Mouse (Mus musculus) midbrain, embryonic 10.5 days (tissue): Measurements from ENCODE around the gene Prrxl1. TPM values are rescaled to one million over a fixed set of nuclear protein-coding genes. Genes with fewer than 3 reads are reported as not detected.

Experiments used
- DNase-seq: peaks from one replicate; pipeline ENCODE4 v3.0.0-alpha.2; 2017; ENCODE audit warnings: low spot score
- H3K27ac ChIP-seq: fragments of 300-500 bp; sonication (generic); replicated peaks from 2 replicates; pipeline ENCODE4 v1.5.1; 2016; ENCODE audit warnings: mild to moderate bottlenecking
- H3K27me3 ChIP-seq: fragments of 300-500 bp; sonication (generic); 2 replicates; pipeline ENCODE4 v1.6.1; 2016; ENCODE audit warnings: low read depth, mild to moderate bottlenecking; ENCODE audit not compliant: poor library complexity, severe bottlenecking
- H3K36me3 ChIP-seq: fragments of 300-500 bp; sonication (generic); 2 replicates; pipeline ENCODE4 v1.6.1; 2016; ENCODE audit warnings: mild to moderate bottlenecking, moderate library complexity
- H3K4me1 ChIP-seq: fragments of 300-500 bp; sonication (generic); 2 replicates; pipeline ENCODE4 v1.6.1; 2016
- H3K4me3 ChIP-seq: fragments of 300-500 bp; sonication (generic); 2 replicates; pipeline ENCODE4 v1.5.1; 2016; ENCODE audit warnings: mild to moderate bottlenecking, moderate library complexity
- H3K9me3 ChIP-seq: fragments of 300-500 bp; sonication (generic); replicated peaks from 2 replicates; pipeline ENCODE4 v1.6.1; 2016; ENCODE audit warnings: mild to moderate bottlenecking
- WGBS: fragments of 180-500 bp; shearing (Covaris S2); methylation state at CpG from one replicate; pipeline ENCODE4 v1.1.7; 2016; 5-methylcytosine and 5-hydroxymethylcytosine counted together
- polyA plus RNA-seq: library from polyadenylated mRNA; unstranded; fragments of >200 nt; fragmentation: Nextera tagmentation; extraction: Ambion mirVana; gene quantifications from 2 replicates; pipeline ENCODE4 v1.2.1, GENCODE M21; 2016

Gene Prrxl1
- polyA plus RNA-seq, result 6.0 and 8.1 TPM in 2 replicates

DNA sequence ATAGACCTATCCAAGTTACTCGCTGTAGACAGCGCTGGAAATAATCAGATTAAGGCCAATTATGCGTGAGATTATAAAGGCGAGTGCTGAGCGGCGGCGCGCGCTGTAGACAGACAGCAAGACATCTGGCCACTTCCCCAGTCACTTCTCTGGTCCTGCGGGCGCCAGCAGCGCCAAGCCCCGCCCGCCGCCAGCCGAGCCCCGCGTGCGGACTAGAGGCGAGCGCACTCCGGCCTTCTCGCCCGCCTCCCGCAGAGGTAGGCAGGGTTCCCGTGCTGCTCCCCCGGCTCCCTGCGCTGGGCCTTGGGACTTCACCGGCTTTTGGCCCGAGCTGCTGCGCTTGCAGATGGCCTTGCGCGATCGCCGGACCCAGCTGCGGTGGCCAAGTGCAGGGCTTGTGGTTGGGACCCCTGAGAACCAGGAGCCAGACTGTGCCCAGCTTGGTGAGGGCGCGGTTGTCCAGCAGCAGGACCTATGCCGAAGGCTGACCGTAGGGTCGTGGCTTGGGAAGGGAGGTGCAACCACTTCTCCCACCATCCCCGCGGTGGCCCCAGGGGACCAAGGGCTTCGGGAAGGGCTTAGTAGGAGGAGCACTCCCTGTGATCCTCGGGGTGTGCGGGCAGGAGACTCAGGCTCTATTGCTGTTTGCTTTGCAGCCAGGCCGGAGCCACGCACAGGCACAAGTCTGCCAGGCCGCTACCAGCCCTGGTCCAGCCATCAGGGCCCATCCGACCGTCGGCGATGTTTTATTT is at the start of gene Prrxl1:
TSS of gene Prrxl1 (plus strand) at position 118 of the 752 bp plus-strand sequence.
- under 1% methylated on average over 53 of the region's 53 CpGs for WGBS
- Histone ChIP-seq H3K4me1 (peaks cover 37% of the 10 kb centered on the region), H3K36me3 (no peaks in the 10 kb centered on the region), H3K27ac (peak within 1 kb of the TSS; percentile 59; the same call in 1 of the 2 replicates), H3K4me3 (peak within 1 kb of the TSS; percentile 52), H3K9me3 (no peaks in the 10 kb centered on the region), H3K27me3 (peaks cover 98% of the 10 kb centered on the region)
- DNase-seq, result peak; percentile 68

DNA sequence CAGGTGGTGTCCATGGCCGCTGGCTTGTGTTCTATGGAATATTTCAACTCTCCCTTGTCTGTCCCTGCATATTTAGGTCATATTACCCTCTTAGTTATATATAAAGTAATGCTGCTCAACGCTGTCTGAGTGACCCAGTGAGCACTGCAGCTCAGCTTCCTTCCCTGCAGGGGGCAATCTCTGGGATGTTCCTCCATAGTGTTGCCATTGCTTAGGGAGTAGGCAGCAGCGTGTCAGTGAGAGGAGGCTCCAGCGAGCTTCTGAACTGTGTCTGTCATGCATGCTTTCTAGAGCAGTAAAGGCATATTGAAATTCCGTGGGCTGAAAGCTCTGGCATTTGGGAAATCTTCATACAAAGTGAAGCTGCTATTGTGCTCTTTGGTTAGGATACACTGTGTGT is 47.4 kb upstream of the Prrxl1 start:
- DNase-seq, result no peak
- no peaks in the 10 kb centered on the region for H3K27me3 ChIP-seq
- H3K4me3 ChIP-seq, result no peak overlapping the region
- 84% methylated on average over 5 of the region's 5 CpGs for whole genome bisulfite sequencing
- H3K36me3 ChIP-seq, result peaks cover 64% of the 10 kb centered on the region
- H3K9me3 ChIP-seq, result no peaks in the 10 kb centered on the region
- H3K27ac ChIP-seq, result no peak overlapping the region
- H3K4me1 ChIP-seq, result no peaks in the 10 kb centered on the region

DNA sequence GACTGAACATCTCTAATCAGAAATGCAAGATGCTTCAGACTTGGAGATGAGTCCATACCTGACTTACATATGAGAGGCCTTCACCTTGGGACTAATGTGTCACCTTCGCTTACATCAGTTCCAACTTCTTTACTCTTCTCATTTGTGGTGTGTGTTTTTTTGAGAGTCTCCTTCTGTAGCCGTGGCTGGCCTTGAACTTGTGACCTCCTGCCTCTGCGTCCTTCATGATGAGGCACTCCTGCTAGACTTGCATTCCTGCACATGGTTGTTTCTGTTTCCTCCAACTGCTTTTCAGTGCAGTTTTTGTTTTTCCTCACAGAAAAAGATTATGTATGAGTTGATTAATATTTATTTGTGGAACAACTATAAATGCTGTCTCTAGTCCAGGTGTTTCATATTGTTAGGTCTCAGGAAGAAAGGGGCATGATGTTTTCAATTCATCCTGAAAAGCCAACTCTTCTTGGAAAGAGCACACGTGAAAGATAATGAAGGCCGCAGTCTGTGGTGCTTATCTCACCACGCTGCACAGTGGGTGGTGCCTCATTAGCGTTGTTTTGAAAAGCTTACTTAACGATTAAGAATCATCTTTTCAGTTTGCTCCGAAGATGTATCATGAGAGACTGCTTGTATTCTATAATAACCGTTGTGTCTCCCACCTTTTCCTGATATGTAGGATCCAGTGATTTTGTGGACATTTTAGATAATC is 45.9 kb upstream of the Prrxl1 start:
- H3K36me3 ChIP-seq, result peaks cover 56% of the 10 kb centered on the region
- 86% methylated on average over 10 of the region's 10 CpGs for WGBS
- no peaks in the 10 kb centered on the region for H3K27me3 ChIP-seq

DNA sequence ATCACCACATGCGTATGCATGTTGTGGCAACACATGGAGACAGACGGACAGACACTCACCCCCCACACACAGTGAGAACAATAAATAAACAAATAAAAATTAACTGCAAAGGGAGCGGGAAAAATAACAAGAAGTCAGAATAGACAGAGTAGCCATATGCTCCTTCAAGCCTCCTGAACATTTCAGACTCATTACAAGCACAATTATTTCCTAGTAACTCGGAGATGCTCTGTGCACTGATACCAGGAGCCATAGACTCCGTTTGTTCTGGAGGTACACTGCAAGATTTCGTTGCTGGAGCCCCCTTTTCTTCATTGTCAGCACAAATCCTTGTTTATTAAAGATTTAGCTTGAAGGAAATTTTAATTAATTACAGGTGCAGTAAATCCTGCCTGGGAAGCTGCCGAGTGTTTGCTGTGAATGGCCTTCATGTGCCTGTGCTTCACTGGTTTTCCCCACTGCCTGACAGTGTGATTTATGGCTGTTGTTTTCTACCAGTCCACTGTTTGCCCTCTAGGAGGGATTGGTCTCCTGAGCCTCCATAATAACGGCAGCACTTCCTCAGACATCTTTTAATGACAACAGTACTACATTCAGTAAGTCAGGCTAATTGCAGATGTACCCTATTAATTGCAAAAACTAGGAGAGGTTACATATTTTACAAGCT is 44.2 kb upstream of the Prrxl1 start:
- H3K27ac ChIP-seq, result no peak overlapping the region
- no peak for DNase-seq
- 89% methylated on average over 8 of the region's 8 CpGs for WGBS
- no peaks in the 10 kb centered on the region for H3K27me3 ChIP-seq
- no peaks in the 10 kb centered on the region for H3K4me1 ChIP-seq
- no peak overlapping the region for H3K4me3 ChIP-seq
- H3K9me3 ChIP-seq, result no peaks in the 10 kb centered on the region
- H3K36me3 ChIP-seq, result peaks cover 61% of the 10 kb centered on the region

More for the DNA sequence above, 45.9 kb upstream of the Prrxl1 start:
- Histone ChIP-seq H3K4me3 (no peak overlapping the region), H3K4me1 (no peaks in the 10 kb centered on the region), H3K27ac (no peak overlapping the region), H3K9me3 (no peaks in the 10 kb centered on the region)
- DNase-seq, result no peak

DNA sequence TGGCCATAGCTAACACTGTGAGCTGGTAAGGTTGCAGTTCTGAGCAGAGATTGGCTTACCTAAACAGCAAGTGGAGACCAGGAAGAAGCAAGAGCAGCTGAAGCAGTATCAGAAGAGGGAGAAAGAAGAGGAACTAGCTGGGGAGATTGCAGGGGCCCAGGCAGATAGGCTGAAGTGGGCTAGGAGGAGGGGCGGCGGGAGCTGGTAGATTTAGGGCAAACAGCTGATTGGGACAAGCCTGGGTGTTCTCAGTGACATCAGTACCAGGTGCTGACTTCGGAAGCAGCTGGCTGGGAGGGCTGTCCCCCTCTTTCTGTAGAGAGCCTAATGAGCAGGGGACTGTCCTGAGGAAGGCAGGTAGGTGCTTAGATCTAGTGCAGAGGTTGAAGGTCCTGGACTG is 37.8 kb upstream of the Prrxl1 start:
- Histone ChIP-seq H3K4me3 (no peak overlapping the region), H3K27ac (no peak overlapping the region), H3K36me3 (peaks cover 81% of the 10 kb centered on the region), H3K4me1 (no peaks in the 10 kb centered on the region), H3K27me3 (no peaks in the 10 kb centered on the region), H3K9me3 (no peaks in the 10 kb centered on the region)
- whole genome bisulfite sequencing, result 96% methylated on average over 3 of the region's 3 CpGs
- no peak for DNase-seq

DNA sequence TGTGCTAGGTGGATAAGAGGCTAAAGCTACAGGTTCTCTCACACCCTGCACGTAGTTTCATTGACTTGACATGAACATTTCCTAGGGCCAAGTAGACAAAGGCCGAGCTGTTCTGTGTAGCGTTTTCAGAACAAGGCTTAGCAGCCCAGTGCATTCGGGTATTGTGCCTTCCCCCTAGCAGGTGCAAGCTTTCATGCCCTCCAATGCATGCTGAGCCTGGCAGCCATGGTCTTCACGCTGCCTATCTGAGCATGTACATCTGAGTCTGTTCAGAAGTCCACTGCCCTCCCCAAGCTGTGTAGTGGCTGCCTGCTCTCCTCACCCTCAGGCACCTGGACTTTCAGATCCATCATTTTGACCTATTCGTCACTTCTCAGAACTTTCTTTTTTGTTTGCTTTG is 35.5 kb upstream of the Prrxl1 start:
- peaks cover 92% of the 10 kb centered on the region for H3K36me3 ChIP-seq
- 89% methylated on average over 6 of the region's 6 CpGs for WGBS

DNA sequence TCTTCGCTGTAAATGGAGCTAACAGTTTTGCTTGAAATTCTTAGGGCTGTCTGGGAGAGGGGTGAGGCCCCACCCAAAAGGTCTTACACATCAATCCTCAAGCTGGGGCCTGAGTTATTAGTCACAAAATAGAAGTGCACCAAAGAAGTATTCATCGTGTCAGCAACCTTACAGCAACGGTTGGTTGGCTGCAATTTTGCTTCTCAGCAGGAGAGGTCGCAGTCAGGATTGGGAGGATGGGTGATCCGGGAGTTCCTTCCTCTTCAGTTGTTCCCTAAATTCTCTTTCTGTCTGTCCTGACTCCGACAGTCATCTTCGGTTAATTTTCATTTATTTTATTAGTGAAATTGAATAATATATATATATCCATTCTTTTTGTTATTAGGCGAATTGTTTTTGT is 26.7 kb upstream of the Prrxl1 start:
- no peaks in the 10 kb centered on the region for H3K9me3 ChIP-seq
- H3K27ac ChIP-seq, result no peak overlapping the region
- no peak for DNase-seq
- H3K36me3 ChIP-seq, result peaks cover 85% of the 10 kb centered on the region
- H3K4me1 ChIP-seq, result no peaks in the 10 kb centered on the region
- WGBS, result 57% methylated on average over 8 of the region's 8 CpGs
- H3K4me3 ChIP-seq, result no peak overlapping the region
- H3K27me3 ChIP-seq, result no peaks in the 10 kb centered on the region

More for the DNA sequence above, 35.5 kb upstream of the Prrxl1 start:
- Histone ChIP-seq H3K4me3 (no peak overlapping the region), H3K27ac (no peak overlapping the region), H3K4me1 (no peaks in the 10 kb centered on the region), H3K27me3 (no peaks in the 10 kb centered on the region), H3K9me3 (no peaks in the 10 kb centered on the region)
- DNase-seq, result no peak

DNA sequence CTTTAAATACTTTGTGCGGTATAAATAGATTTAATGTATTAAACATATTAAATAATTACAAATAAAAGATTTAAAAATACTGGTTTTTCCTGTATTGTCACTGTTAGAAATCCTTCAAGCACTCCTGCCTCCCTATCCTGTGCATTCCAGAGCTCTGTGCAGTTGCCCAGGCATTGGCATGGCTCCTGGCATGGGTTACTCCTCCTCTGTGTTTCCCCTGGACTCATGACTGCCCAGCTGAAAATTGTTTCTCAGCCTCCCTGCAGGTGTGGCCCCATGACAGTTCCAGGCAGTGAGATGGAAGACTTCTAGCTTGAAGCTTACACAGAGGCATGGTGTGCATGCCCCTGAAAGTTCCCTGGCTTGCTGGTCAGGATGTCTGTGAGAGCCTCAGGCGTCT is 20.8 kb upstream of the Prrxl1 start:
- Histone ChIP-seq H3K4me3 (no peak overlapping the region), H3K27me3 (no peaks in the 10 kb centered on the region), H3K27ac (no peak overlapping the region), H3K4me1 (no peaks in the 10 kb centered on the region), H3K36me3 (peaks cover 51% of the 10 kb centered on the region), H3K9me3 (no peaks in the 10 kb centered on the region)
- 97% methylated on average over 2 of the region's 2 CpGs for WGBS
- no peak for DNase-seq

DNA sequence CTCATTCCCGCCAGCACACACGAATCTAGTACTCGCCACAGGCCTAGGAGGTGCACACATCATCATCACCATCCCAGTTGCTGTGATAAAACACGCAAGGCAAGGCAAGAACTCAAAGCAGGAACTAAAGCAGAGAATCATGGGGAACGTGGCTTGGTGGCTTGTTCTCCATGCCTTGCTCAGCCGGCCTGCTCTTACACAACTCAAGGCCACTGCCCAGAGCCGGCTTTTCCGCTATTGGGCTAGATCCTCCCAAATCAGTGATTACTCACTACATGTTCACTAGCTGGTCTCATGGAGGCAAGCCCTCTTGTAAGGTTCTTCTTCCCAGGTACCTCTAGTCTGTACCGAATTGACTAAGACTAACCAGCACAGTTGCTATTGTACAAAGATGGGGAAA is 15.5 kb upstream of the Prrxl1 start:
- Histone ChIP-seq H3K9me3 (no peaks in the 10 kb centered on the region), H3K36me3 (peaks cover 5% of the 10 kb centered on the region), H3K4me3 (no peak overlapping the region), H3K27ac (no peak overlapping the region), H3K27me3 (0 out of 2 replicates have a peak, but pooled peaks cover 7% of the 10 kb centered on the region), H3K4me1 (0 out of 2 replicates have a peak, but pooled peaks cover 5% of the 10 kb centered on the region)
- WGBS, result 93% methylated on average over 9 of the region's 9 CpGs
- DNase-seq, result no peak

DNA sequence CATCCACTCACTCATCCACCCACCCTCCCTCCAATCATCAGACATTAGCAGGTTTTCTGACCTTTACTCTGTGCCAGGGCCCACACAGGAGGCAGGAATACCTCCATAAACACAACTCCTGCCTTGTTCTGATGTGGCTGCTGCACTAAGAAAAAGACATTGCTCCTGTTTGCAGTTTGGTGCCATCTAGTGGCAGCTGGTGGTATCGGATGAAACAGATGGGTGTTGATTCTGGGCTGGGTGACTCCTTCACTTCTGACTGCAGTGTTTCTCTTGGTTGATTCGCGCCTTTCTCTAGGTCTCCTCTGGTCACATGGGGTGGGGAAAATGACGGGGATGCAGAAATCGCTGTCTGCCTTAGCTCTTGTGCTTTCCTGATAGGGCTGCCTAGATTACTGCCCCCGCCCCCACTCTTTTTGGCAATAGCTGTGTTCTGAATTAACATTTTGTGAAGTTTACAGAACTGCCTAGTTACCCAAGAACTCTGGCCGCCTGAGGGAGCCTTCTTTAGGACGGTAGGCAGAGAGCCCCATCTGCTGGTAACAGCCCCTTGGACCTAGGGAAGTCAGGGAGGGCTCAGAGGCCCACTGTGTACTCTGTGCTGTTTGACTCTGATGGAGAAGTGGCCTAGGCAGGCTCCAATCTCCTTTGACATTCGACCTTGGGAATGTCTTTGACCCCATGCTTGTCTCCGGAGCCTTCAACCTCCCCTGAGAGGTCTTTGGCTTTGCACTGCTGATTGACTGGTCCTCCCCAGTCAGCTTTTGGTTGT is 12.0 kb upstream of the Prrxl1 start:
- Histone ChIP-seq H3K4me3 (no peak overlapping the region), H3K4me1 (0 out of 2 replicates have a peak, but pooled peaks cover 5% of the 10 kb centered on the region), H3K27me3 (peaks cover 13% of the 10 kb centered on the region; the same call in 1 of the 2 replicates), H3K36me3 (no peaks in the 10 kb centered on the region), H3K27ac (no peak overlapping the region), H3K9me3 (no peaks in the 10 kb centered on the region)
- 14% methylated on average over 10 of the region's 10 CpGs for WGBS
- DNase-seq, result peak; percentile 76

DNA sequence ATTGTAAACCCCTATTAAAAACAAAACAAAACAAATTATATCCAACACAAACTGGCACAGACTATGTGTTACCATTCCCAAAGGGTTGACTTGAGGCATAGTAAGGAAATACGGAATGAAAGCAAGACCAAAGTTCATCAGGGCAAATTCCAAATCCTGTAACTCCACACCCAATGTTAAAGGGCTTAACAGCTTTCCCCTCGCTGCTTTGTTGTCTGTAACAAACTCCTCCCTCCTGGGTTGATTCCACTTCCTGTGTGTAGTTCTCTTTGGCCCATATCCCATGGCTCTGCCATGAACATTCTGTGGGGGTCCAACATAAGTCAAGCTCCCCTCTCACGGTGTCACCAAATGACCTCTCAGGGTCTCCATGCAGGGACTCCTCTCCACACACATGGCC is 8.8 kb upstream of the Prrxl1 start:
- Histone ChIP-seq H3K4me3 (no peak overlapping the region), H3K36me3 (no peaks in the 10 kb centered on the region), H3K27me3 (peaks cover 44% of the 10 kb centered on the region), H3K9me3 (no peaks in the 10 kb centered on the region), H3K27ac (no peak overlapping the region), H3K4me1 (0 out of 2 replicates have a peak, but pooled peaks cover 5% of the 10 kb centered on the region)
- WGBS, result 67% methylated on average over 3 of the region's 3 CpGs
- no peak for DNase-seq
